Mouse (Mus musculus) ES-E14 (cell line): ENCODE data around the gene Zdhhc21. TPM values are rescaled to one million over a fixed set of nuclear protein-coding genes. Genes with fewer than 3 reads are reported as not detected.

Experiments
- DNase-seq: peaks from one replicate; pipeline ENCODE4 v3.0.0-alpha.2; 2013; ENCODE audit warnings: low read depth, low spot score
- H3K27ac ChIP-seq: 2 replicates; pipeline ENCODE4 v1.5.1; 2012; ENCODE audit warnings: low read depth, mild to moderate bottlenecking, low read length, moderate library complexity, mixed read lengths; ENCODE audit not compliant: poor library complexity, insufficient read depth, severe bottlenecking
- H3K36me3 ChIP-seq: 2 replicates; pipeline ENCODE4 v1.6.1; 2012; ENCODE audit warnings: mild to moderate bottlenecking, low read length, moderate library complexity, mixed read lengths; ENCODE audit not compliant: control insufficient read depth, poor library complexity, insufficient read depth, severe bottlenecking
- H3K4me1 ChIP-seq, 2 experiments: fragments of 150-350 bp in 1 of 2; sonication (generic) in 1 of 2; 2 replicates each; pipeline ENCODE4 v1.6.1; 2012; ENCODE audit warnings: low read length in 2 of 2, mild to moderate bottlenecking in 1 of 2, mixed read lengths in 1 of 2; ENCODE audit not compliant: control insufficient read depth in 2 of 2, insufficient read depth in 2 of 2, poor library complexity in 1 of 2
- H3K4me3 ChIP-seq, 2 experiments: fragments of 150-350 bp in 1 of 2; sonication (generic) in 1 of 2; 2 replicates each; pipeline ENCODE4 v1.5.1; 2012; ENCODE audit warnings: low read length in 2 of 2, low read depth in 1 of 2, mild to moderate bottlenecking in 1 of 2, mixed read lengths in 1 of 2; ENCODE audit not compliant: insufficient read depth in 1 of 2, poor library complexity in 1 of 2, severe bottlenecking in 1 of 2
- H3K9ac ChIP-seq: 2 replicates; pipeline ENCODE4 v1.6.1; 2012; ENCODE audit warnings: low read depth, mild to moderate bottlenecking, low read length, mixed read lengths; ENCODE audit not compliant: poor library complexity, insufficient read depth, severe bottlenecking
- H3K9me3 ChIP-seq: fragments of 150-350 bp; sonication (generic); 2 replicates; pipeline ENCODE4 v1.6.1; 2012; ENCODE audit warnings: low read depth, mild to moderate bottlenecking, low read length; ENCODE audit not compliant: control insufficient read depth, insufficient read depth
- CHD2 ChIP-seq: IDR thresholded peaks from 2 replicates; pipeline ENCODE4 v1.6.1; 2014; ENCODE audit warnings: mild to moderate bottlenecking, low read depth, low read length, inconsistent platforms
- HCFC1 ChIP-seq: IDR thresholded peaks from 2 replicates; pipeline ENCODE4 v1.6.1; 2012; ENCODE audit warnings: low read length, inconsistent platforms, borderline replicate concordance; ENCODE audit not compliant: insufficient read depth
- MAFK ChIP-seq: IDR thresholded peaks from 2 replicates; pipeline ENCODE4 v1.6.1; 2014; ENCODE audit warnings: mild to moderate bottlenecking, low read depth, low read length, inconsistent platforms; ENCODE audit not compliant: insufficient read depth
- ZC3H11A ChIP-seq: IDR thresholded peaks from 2 replicates; pipeline ENCODE4 v1.6.1; 2012; ENCODE audit warnings: low read depth, mild to moderate bottlenecking, inconsistent platforms, low read length, borderline replicate concordance
- ZNF384 ChIP-seq: IDR thresholded peaks from 2 replicates; pipeline ENCODE4 v1.6.1; 2012; ENCODE audit warnings: low read depth, low read length, inconsistent platforms
- in situ Hi-C, 2 experiments: fragments of 600-800 bp; cut with MboI; formaldehyde crosslinking; loops; one replicate each; pipeline ENCODE4 v1.15.1; 2025; ENCODE audit warnings: low sequenced_read_pairs in 2 of 2, inconsistent platforms in 1 of 2; ENCODE audit not compliant: unreplicated experiment in 2 of 2
- total RNA-seq: library from RNA; depleted of rRNA; stranded (reverse); fragments of 300-350 nt; gene quantifications from 2 replicates; pipeline ENCODE4 v1.2.3, GENCODE M21; 2012

Gene Zdhhc21
- total RNA-seq, 1 experiment: 17.6 TPM

DNA sequence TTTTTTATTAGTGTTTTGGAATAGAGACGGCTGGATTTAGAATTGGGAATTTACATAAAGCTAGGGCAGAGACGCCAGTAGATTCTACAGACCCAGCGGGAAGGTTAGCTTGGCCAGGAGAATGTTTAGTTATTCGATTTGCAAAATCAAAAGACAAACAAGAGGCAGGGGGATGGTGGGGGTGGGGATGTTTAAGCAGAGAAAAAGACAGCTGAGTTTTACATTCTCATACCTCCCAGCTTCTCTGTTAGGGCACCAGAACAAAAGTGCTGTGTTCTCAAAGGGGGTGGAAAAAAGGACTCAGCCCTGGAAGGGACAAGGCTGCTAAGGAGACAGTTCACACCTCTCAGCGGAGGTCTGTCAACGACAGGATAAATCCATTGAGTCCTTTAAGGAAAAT, 12.4 kb upstream of the Zdhhc21 start:
- no peak overlapping the region for H3K27ac ChIP-seq
- no peaks in the 10 kb centered on the region for H3K36me3 ChIP-seq
- H3K4me1 ChIP-seq: no peaks in the 10 kb centered on the region
- TF ChIP-seq CHD2: no peak
- no peak for TF ChIP-seq ZNF384
- no peak for TF ChIP-seq HCFC1
- no peak for TF ChIP-seq ZC3H11A
- TF ChIP-seq MAFK: no peak
- H3K9ac ChIP-seq: no peak overlapping the region
- no peak overlapping the region for H3K4me3 ChIP-seq
- no peak for DNase-seq
- H3K9me3 ChIP-seq: no peaks in the 10 kb centered on the region
- in situ Hi-C loops: no loop called here

DNA sequence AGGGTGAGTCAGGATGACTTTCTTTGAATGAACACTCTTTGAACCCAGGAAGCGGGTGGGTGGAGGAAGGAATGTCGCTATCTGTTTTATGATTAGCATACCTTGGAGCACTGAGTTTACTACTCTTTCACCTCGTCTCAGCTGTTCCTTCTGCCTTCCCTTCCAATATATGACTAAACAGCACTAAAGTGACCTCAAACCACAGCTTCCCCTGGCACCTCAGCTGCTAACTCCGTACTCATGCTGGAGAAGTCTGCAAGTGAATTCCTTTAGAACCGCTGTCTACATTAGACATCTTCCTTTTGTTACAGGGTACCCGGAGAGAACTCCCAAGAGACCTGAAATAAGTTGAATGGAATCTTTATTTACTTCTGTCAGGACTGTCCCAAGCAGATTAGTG, 11.2 kb upstream of the Zdhhc21 start:
- H3K36me3 ChIP-seq: no peaks in the 10 kb centered on the region
- TF ChIP-seq ZC3H11A: no peak
- no peak for TF ChIP-seq CHD2
- no peak for TF ChIP-seq HCFC1
- TF ChIP-seq ZNF384: no peak
- no peak for TF ChIP-seq MAFK
- H3K27ac ChIP-seq: no peak overlapping the region
- H3K4me1 ChIP-seq: no peaks in the 10 kb centered on the region
- in situ Hi-C loops: no loop called here
- no peaks in the 10 kb centered on the region for H3K9me3 ChIP-seq
- H3K4me3 ChIP-seq: no peak overlapping the region
- H3K9ac ChIP-seq: no peak overlapping the region
- DNase-seq: no peak

DNA sequence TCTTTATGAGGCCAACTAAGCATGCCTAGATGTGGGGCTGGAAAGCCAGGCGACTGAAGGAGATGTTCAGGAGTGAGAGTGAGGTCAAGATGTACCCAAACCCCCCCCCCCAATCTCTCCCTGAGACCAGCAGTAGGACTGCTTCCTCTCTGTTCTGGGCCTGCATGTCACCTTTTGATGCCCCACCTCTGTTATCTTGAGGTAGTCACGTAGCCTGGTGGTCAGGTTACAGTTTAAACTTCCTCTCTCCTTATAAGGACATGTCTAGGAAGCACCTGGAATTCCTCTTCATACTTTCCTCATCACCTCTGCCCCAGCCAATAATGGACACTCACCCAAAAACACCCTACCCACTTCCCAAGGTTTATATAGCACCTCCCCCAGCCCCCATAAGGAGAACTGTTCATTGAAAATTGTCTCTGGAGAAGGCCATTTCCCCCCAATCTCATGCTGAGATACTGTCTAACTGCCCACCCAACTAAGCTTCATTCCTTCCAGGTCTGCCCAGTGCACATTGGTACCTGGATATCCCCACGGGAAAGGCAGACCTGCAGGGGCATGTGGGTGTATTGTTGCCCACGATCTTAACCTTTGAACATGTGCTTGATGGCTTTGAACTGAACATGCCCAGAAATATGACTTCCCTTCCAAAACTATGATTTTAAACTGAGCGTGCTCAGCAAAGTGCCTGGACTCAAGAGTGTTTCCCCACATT, 8.1 kb upstream of the Zdhhc21 start:
- H3K4me1 ChIP-seq: no peaks in the 10 kb centered on the region
- TF ChIP-seq CHD2: no peak
- TF ChIP-seq MAFK: no peak
- TF ChIP-seq HCFC1: no peak
- no peak for TF ChIP-seq ZNF384
- no peak for TF ChIP-seq ZC3H11A
- in situ Hi-C loops: no loop called here
- H3K9me3 ChIP-seq: no peaks in the 10 kb centered on the region
- no peaks in the 10 kb centered on the region for H3K36me3 ChIP-seq
- H3K27ac ChIP-seq: no peak overlapping the region
- H3K9ac ChIP-seq: no peak overlapping the region
- no peak overlapping the region for H3K4me3 ChIP-seq
- DNase-seq: no peak

GRCm38 (mm10) chr4:82867111-82867510, 7.4 kb upstream of the Zdhhc21 start:
- in situ Hi-C loops: no loop called here

More at GRCm38 (mm10) chr4:82867111-82867510, 7.4 kb upstream of the Zdhhc21 start:
- H3K4me1 ChIP-seq: no peaks in the 10 kb centered on the region
- no peak for DNase-seq
- no peaks in the 10 kb centered on the region for H3K9me3 ChIP-seq
- H3K36me3 ChIP-seq: no peaks in the 10 kb centered on the region
- TF ChIP-seq ZC3H11A (no peak), MAFK (no peak), ZNF384 (no peak), CHD2 (no peak), HCFC1 (no peak)
- H3K9ac ChIP-seq: no peak overlapping the region
- no peak overlapping the region for H3K4me3 ChIP-seq
- no peak overlapping the region for H3K27ac ChIP-seq
